Mouse (Mus musculus) lung, postnatal 4 days (tissue): ENCODE results near the gene Gm5089.
A peak's percentile ranks its signal among the peaks of the same experiment; 100 is the strongest.
"Not testable (repeated sequence)": the region's sequence is repeated elsewhere in the genome, so short reads cannot be mapped to it uniquely, and the experiment has no call there.

ENCODE experiments used
- DNase-seq, 2 experiments: peaks; one replicate each; pipeline ENCODE4 v3.0.0; 2021

Gm5089 gene

GRCm38 (mm10) chr14:122463080-122463691, 12.3 kb upstream of the Gm5089 start:
- DNase-seq: peak in 1 of 2 experiments; percentile 27

- DNase-seq: no peak
Observed at GRCm38 (mm10) chr14:122462689-122463079, 11.8 kb upstream of the Gm5089 start.

- no peak for DNase-seq
Observed at GRCm38 (mm10) chr14:122461966-122462365, 11.1 kb upstream of the Gm5089 start.

- no peak for DNase-seq
Observed at GRCm38 (mm10) chr14:122461500-122461899, 10.6 kb upstream of the Gm5089 start.

- no peak for DNase-seq
Observed at GRCm38 (mm10) chr14:122460226-122460625, 9.3 kb upstream of the Gm5089 start.

- no peak for DNase-seq
Observed at GRCm38 (mm10) chr14:122459776-122460175, 8.9 kb upstream of the Gm5089 start.

- not testable (repeated sequence) for DNase-seq
Observed at GRCm38 (mm10) chr14:122459332-122459731, 8.4 kb upstream of the Gm5089 start.

GRCm38 (mm10) chr14:122455562-122455958, 4.6 kb upstream of the Gm5089 start:
- no peak for DNase-seq

- no peak for DNase-seq
Observed at GRCm38 (mm10) chr14:122454901-122455561, 4.1 kb upstream of the Gm5089 start.

GRCm38 (mm10) chr14:122453996-122454738, 3.3 kb upstream of the Gm5089 start:
- DNase-seq: no peak

- DNase-seq: no peak
Observed at GRCm38 (mm10) chr14:122453388-122453995, 2.6 kb upstream of the Gm5089 start.

GRCm38 (mm10) chr14:122452701-122453387, 1.9 kb upstream of the Gm5089 start:
- no peak for DNase-seq

- no peak for DNase-seq
Observed at GRCm38 (mm10) chr14:122451551-122452145, 733 bp upstream of the Gm5089 start.

- DNase-seq: no peak
Observed at GRCm38 (mm10) chr14:122449601-122450495, 1.1 kb downstream of the Gm5089 start.

- DNase-seq: no peak
Observed at GRCm38 (mm10) chr14:122436850-122437249, 14.1 kb downstream of the Gm5089 start.

GRCm38 (mm10) chr14:122434039-122434438, 16.9 kb downstream of the Gm5089 start:
- no peak for DNase-seq

- DNase-seq: no peak
Observed at GRCm38 (mm10) chr14:122432558-122432957, 18.4 kb downstream of the Gm5089 start.

- DNase-seq: no peak
Observed at GRCm38 (mm10) chr14:122427654-122428053, 23.3 kb downstream of the Gm5089 start.

- no peak for DNase-seq
Observed at GRCm38 (mm10) chr14:122427204-122427560, 23.7 kb downstream of the Gm5089 start.

- DNase-seq: no peak
Observed at GRCm38 (mm10) chr14:122426529-122427203, 24.2 kb downstream of the Gm5089 start.

GRCm38 (mm10) chr14:122424441-122424840, 26.5 kb downstream of the Gm5089 start:
- DNase-seq: no peak
